Mouse (Mus musculus) heart, embryonic 11.5 days (tissue): ENCODE measurements around the gene Spaca9. TPM values are rescaled to one million over a fixed set of nuclear protein-coding genes. Genes with fewer than 3 reads are reported as not detected.

Experiments used
- ATAC-seq: fragments of 200-750 bp; cut with Nextera tagmentation; replicated peaks from 2 replicates; pipeline ENCODE4 v1.8.0; 2017; ENCODE audit warnings: moderate library complexity; ENCODE audit not compliant: insufficient number of reproducible peaks, low FRiP score, low TSS enrichment
- H3K27ac ChIP-seq: fragments of 300-500 bp; sonication (generic); 2 replicates; pipeline ENCODE4 v1.5.1; 2014; ENCODE audit warnings: mild to moderate bottlenecking, low read depth, low read length
- H3K27me3 ChIP-seq: fragments of 300-500 bp; sonication (generic); 2 replicates; pipeline ENCODE4 v1.6.1; 2014; ENCODE audit warnings: mild to moderate bottlenecking, low read length, mixed read lengths; ENCODE audit not compliant: control insufficient read depth, insufficient read depth
- H3K36me3 ChIP-seq: fragments of 300-500 bp; sonication (generic); 2 replicates; pipeline ENCODE4 v1.6.1; 2014; ENCODE audit warnings: mild to moderate bottlenecking, low read length, moderate library complexity, mixed read lengths; ENCODE audit not compliant: control insufficient read depth, insufficient read depth
- H3K4me1 ChIP-seq: fragments of 300-500 bp; sonication (generic); 2 replicates; pipeline ENCODE4 v1.6.1; 2014; ENCODE audit warnings: low read length; ENCODE audit not compliant: control insufficient read depth, insufficient read depth
- H3K4me2 ChIP-seq: fragments of 300-500 bp; sonication (generic); 2 replicates; pipeline ENCODE4 v1.6.1; 2014; ENCODE audit warnings: mild to moderate bottlenecking, moderate library complexity
- H3K4me3 ChIP-seq: fragments of 300-500 bp; sonication (generic); 2 replicates; pipeline ENCODE4 v1.5.1; 2014; ENCODE audit warnings: low read depth, low read length
- H3K9ac ChIP-seq: fragments of 300-500 bp; sonication (generic); 2 replicates; pipeline ENCODE4 v1.6.1; 2014; ENCODE audit warnings: mild to moderate bottlenecking, low read depth, low read length, moderate library complexity
- H3K9me3 ChIP-seq: fragments of 300-500 bp; sonication (generic); replicated peaks from 2 replicates; pipeline ENCODE4 v1.6.1; 2016; ENCODE audit warnings: low read length; ENCODE audit not compliant: control insufficient read depth
- WGBS: fragments of 180-500 bp; shearing (Covaris S2); extraction: QIAGEN DNeasy Blood & Tissue Kit; methylation state at CpG from one replicate; pipeline ENCODE4 v1.1.7; 2014; ENCODE audit not compliant: insufficient replicate concordance; 5-methylcytosine and 5-hydroxymethylcytosine counted together
- polyA plus RNA-seq: library from polyadenylated mRNA; unstranded; fragments of >200 nt; fragmentation: Nextera tagmentation; extraction: Ambion mirVana; gene quantifications from 2 replicates; pipeline ENCODE4 v1.2.1, GENCODE M21; 2014

The Spaca9 gene
- polyA plus RNA-seq, 1 experiment from 2014 or later: 3.0 TPM

- H3K4me2 ChIP-seq: no peak overlapping the region
- no peak overlapping the region for H3K4me3 ChIP-seq
- no peak overlapping the region for H3K9ac ChIP-seq
- H3K27ac ChIP-seq: no peak overlapping the region
- H3K4me1 ChIP-seq: no peaks in the 10 kb centered on the region
- 62% methylated on average over 9 of the region's 9 CpGs for WGBS
- no peaks in the 10 kb centered on the region for H3K27me3 ChIP-seq
- no peaks in the 10 kb centered on the region for H3K9me3 ChIP-seq
- ATAC-seq: no peak
- H3K36me3 ChIP-seq: no peaks in the 10 kb centered on the region
Measured at GRCm38 (mm10) chr2:28723912-28724311, 24.4 kb upstream of the Spaca9 start.

GRCm38 (mm10) chr2:28722419-28722818, 22.9 kb upstream of the Spaca9 start:
- H3K4me2 ChIP-seq: no peak overlapping the region
- H3K4me3 ChIP-seq: no peak overlapping the region
- no peaks in the 10 kb centered on the region for H3K9me3 ChIP-seq
- ATAC-seq: no peak
- no peaks in the 10 kb centered on the region for H3K36me3 ChIP-seq
- WGBS: 88% methylated on average over 8 of the region's 8 CpGs
- no peak overlapping the region for H3K27ac ChIP-seq
- no peaks in the 10 kb centered on the region for H3K27me3 ChIP-seq
- H3K9ac ChIP-seq: no peak overlapping the region
- H3K4me1 ChIP-seq: no peaks in the 10 kb centered on the region

GRCm38 (mm10) chr2:28713036-28713435, 13.5 kb upstream of the Spaca9 start:
- H3K27me3 ChIP-seq: no peaks in the 10 kb centered on the region
- no peak overlapping the region for H3K9ac ChIP-seq
- H3K4me1 ChIP-seq: no peaks in the 10 kb centered on the region
- H3K4me3 ChIP-seq: no peak overlapping the region
- WGBS: 83% methylated on average over 8 of the region's 8 CpGs
- no peaks in the 10 kb centered on the region for H3K36me3 ChIP-seq
- H3K9me3 ChIP-seq: no peaks in the 10 kb centered on the region
- H3K4me2 ChIP-seq: no peak overlapping the region
- no peak for ATAC-seq
- H3K27ac ChIP-seq: no peak overlapping the region

- WGBS: 59% methylated on average over 6 of the region's 6 CpGs
- H3K4me3 ChIP-seq: no peak overlapping the region
- no peaks in the 10 kb centered on the region for H3K27me3 ChIP-seq
- no peak overlapping the region for H3K9ac ChIP-seq
- no peak overlapping the region for H3K4me2 ChIP-seq
- no peaks in the 10 kb centered on the region for H3K4me1 ChIP-seq
- ATAC-seq: no peak
- H3K36me3 ChIP-seq: no peaks in the 10 kb centered on the region
- no peaks in the 10 kb centered on the region for H3K9me3 ChIP-seq
- H3K27ac ChIP-seq: no peak overlapping the region
Measured at GRCm38 (mm10) chr2:28706787-28707186, 7.3 kb upstream of the Spaca9 start.

GRCm38 (mm10) chr2:28706106-28706636, 6.6 kb upstream of the Spaca9 start:
- Histone ChIP-seq H3K27me3 (no peaks in the 10 kb centered on the region), H3K27ac (no peak overlapping the region), H3K4me1 (no peaks in the 10 kb centered on the region), H3K4me3 (no peak overlapping the region), H3K4me2 (no peak overlapping the region), H3K36me3 (no peaks in the 10 kb centered on the region), H3K9ac (no peak overlapping the region), H3K9me3 (no peaks in the 10 kb centered on the region)
- ATAC-seq: no peak
- WGBS: 60% methylated on average over 8 of the region's 8 CpGs

- WGBS: 65% methylated on average over 8 of the region's 8 CpGs
- peak; percentile 52; the same call in 1 of the 2 replicates for ATAC-seq
- no peak overlapping the region for H3K9ac ChIP-seq
Measured at GRCm38 (mm10) chr2:28701646-28702262, 2.2 kb upstream of the Spaca9 start.

GRCm38 (mm10) chr2:28698566-28698965, 961 bp downstream of the Spaca9 start:
- H3K4me3 ChIP-seq: no peak overlapping the region
- no peak overlapping the region for H3K9ac ChIP-seq

More at GRCm38 (mm10) chr2:28701646-28702262, 2.2 kb upstream of the Spaca9 start:
- no peaks in the 10 kb centered on the region for H3K9me3 ChIP-seq
- H3K36me3 ChIP-seq: no peaks in the 10 kb centered on the region
- H3K4me2 ChIP-seq: 0 out of 2 replicates have a peak overlapping the region, but pooled peaks have one; percentile 7
- no peaks in the 10 kb centered on the region for H3K27me3 ChIP-seq
- peak overlapping the region; percentile 30; the same call in 1 of the 2 replicates for H3K27ac ChIP-seq
- H3K4me1 ChIP-seq: peaks cover 10% of the 10 kb centered on the region
- H3K4me3 ChIP-seq: no peak overlapping the region

GRCm38 (mm10) chr2:28692692-28693091, 6.8 kb downstream of the Spaca9 start:
- H3K4me2 ChIP-seq: no peak overlapping the region
- 84% methylated on average over 9 of the region's 9 CpGs for WGBS
- H3K27ac ChIP-seq: no peak overlapping the region
- no peak for ATAC-seq
- H3K36me3 ChIP-seq: no peaks in the 10 kb centered on the region
- no peak overlapping the region for H3K9ac ChIP-seq
- no peaks in the 10 kb centered on the region for H3K27me3 ChIP-seq
- no peak overlapping the region for H3K4me3 ChIP-seq
- no peaks in the 10 kb centered on the region for H3K4me1 ChIP-seq
- no peaks in the 10 kb centered on the region for H3K9me3 ChIP-seq

More at GRCm38 (mm10) chr2:28698566-28698965, 961 bp downstream of the Spaca9 start:
- ATAC-seq: no peak
- Histone ChIP-seq H3K27me3 (no peaks in the 10 kb centered on the region), H3K4me1 (peaks cover 10% of the 10 kb centered on the region), H3K36me3 (no peaks in the 10 kb centered on the region), H3K4me2 (peak overlapping the region; percentile 92; the same call in 1 of the 2 replicates), H3K9me3 (no peaks in the 10 kb centered on the region), H3K27ac (no peak overlapping the region)
- WGBS: 72% methylated on average over 5 of the region's 5 CpGs

GRCm38 (mm10) chr2:28688431-28688830, 11.1 kb downstream of the Spaca9 start:
- H3K4me3 ChIP-seq: no peak overlapping the region
- H3K36me3 ChIP-seq: peaks cover 12% of the 10 kb centered on the region
- H3K4me2 ChIP-seq: no peak overlapping the region
- no peaks in the 10 kb centered on the region for H3K27me3 ChIP-seq
- H3K4me1 ChIP-seq: no peaks in the 10 kb centered on the region
- no peaks in the 10 kb centered on the region for H3K9me3 ChIP-seq
- no peak overlapping the region for H3K9ac ChIP-seq
- no peak overlapping the region for H3K27ac ChIP-seq
- no peak for ATAC-seq
- WGBS: 32% methylated on average over 3 of the region's 3 CpGs
